Mouse (Mus musculus) spleen, postnatal 4 days (tissue): Measurements from ENCODE around the gene Rock2.
"Not testable (repeated sequence)": the region's sequence is repeated elsewhere in the genome, so short reads cannot be mapped to it uniquely, and the experiment has no call there.

Source experiments
- DNase-seq, 2 experiments: peaks; one replicate each; pipeline ENCODE4 v3.0.0; 2022; ENCODE audit warnings: low spot score in 2 of 2

The Rock2 gene

DNA sequence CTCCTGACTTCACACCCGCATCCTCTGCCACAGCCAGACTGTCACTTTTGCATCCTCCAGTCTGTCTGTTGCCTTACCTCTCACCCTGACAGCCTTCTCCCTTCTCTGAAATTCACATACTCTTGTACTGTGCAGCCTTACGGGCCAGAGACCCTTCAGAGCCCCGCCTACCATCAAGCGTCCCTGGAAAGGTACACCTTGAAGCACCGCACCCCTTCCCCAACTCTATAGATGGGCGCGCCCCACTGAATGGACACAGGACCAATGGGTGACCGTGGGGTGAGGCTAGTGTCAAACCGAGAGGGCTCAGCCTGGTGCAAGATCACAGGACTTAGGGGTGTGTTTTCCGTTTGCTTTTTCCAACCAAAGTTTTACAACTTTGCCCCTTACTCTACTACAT is 104.5 kb downstream of the Rock2 start:
- DNase-seq: no peak

DNA sequence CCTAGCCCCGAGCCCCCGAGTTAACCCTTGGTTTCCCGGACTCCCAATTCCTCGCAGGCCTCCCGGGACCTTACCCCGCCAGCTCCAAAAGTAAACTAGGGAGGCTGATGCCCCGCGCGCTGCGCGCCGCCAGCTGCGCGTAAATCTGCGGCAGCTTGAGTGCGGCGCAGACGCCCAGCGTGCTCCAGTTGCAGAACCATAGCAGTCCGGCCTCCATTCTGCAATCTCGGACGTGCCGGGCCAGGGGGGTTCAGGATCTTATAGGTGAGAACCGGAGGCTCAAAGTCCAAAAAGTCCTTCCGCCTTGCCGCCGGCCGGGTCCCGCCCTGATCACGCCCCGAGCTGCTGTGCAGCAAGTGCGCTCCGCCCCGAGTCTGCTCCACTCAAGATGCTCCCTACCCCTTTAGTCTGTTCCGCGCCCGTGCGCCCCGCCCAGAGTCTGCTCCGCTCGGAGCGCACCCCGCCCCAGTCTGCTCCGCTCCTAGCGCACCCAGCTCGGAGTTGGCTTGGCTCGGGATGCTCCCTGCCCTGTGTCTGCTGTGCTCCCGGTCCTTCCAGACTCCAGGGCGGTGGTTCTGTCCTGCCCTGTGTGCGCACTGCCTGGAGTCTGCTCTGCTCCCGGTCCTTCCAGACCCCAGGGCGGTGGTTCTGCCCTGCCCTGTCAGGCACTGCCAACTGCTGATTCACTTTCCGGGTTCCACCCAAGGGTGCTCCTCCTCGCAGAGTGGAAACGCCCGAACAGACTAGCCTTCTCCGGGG is 105.2 kb downstream of the Rock2 start, which contains the start of gene Pqlc3:
TSS of gene Pqlc3 (minus strand) at position 670 of the 759 bp plus-strand sequence.
- peak; percentile 92 to 95 for DNase-seq

DNA sequence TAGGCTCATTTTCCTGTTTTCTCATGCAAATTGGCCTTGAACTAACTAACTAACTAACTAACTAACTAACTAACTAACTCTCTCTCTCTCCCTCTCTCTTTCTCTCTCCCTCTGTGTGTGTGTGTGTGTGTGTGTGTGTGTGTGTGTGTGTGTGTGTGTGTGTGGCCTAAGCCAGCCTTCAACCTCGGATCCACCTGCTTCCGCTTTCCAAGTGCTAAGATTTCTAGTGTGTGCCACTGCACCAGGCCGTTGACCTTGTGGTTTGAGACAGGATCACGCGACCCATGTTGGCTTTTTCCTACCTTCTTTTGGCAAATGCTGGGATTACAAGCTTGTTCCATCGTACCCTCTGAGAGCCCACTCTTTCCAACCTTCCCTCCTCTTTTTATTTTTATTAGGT is 105.9 kb downstream of the Rock2 start:
- DNase-seq: no peak

DNA sequence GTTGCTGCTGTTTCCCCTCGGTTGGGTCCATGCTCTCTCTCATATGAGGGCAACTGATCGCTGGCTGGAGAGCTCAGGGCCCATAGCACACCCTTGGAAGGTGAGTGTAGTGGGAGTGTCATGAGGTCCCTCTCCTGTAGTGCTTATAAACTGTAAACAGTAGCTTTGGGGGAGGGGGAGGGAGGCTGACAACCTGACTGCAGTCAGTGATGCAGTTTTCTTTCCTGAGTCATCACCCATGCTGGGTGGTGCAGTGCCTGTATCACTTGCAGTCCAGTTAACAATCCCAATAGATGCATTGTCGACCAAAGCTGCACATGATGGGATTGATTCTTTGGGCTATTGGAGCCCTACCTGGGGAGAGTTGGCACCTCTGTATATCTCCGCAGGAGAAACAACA is 106.5 kb downstream of the Rock2 start:
- DNase-seq: no peak

DNA sequence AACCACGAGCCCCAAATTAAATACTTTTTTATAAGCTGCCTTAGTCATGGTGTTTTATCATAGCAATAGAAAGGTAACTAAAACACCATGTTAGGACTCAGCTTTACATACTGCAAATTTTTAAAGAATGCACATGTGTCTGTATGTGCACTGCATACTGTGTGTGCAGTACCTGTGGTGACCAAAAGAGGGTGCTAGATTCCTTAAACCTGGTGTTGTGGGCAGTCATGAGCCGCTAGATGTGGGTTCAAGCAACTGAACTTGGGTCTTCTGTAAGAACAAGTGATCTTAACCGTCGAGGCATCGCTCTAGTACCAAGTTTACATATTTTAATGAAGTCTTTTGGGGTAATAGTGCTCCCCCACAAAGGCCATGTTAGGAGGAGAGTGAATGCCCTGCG is 114.8 kb downstream of the Rock2 start:
- no peak for DNase-seq

DNA sequence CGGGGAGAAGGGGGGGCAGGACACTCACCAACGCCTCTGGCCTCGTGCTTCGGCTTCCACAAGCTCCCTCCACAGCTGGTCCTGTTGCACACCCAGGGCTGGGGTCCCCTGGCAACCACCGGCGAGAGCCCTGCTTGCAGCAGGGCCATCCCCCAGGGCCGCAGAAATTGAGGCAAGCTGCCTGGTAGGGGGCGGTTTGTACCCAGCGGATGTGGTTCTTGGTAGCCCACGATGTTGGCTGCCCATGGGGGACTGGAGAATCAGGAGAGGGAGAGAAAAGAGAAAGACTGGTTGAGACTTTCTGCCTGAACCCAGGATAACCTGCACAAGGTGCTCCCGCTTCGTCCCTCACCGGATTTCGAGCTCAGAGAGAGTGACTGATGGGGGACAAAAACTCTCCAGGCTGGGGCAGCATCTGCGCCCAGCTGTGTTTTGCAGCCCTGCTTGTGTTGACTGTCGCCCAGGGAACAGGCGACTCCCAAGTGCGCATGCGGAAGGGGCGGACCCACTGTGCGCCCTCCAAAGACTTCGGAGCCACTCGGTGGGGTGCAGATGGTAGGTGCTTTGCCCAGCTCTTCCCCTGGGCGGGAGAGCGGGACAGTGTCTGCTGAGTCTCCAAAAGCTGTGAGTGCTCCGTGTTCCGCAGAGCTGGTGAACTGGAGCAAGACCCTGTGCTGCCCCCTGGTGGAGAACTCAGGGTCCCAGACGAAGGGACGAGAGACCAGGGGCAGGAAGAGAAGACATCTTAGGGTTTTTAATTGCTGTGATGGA is 116.6 kb downstream of the Rock2 start, which contains the start of gene 2410004P03Rik:
TSS of gene 2410004P03Rik (minus strand) at position 628 of the 771 bp plus-strand sequence.
- DNase-seq: peak; percentile 80 to 93

DNA sequence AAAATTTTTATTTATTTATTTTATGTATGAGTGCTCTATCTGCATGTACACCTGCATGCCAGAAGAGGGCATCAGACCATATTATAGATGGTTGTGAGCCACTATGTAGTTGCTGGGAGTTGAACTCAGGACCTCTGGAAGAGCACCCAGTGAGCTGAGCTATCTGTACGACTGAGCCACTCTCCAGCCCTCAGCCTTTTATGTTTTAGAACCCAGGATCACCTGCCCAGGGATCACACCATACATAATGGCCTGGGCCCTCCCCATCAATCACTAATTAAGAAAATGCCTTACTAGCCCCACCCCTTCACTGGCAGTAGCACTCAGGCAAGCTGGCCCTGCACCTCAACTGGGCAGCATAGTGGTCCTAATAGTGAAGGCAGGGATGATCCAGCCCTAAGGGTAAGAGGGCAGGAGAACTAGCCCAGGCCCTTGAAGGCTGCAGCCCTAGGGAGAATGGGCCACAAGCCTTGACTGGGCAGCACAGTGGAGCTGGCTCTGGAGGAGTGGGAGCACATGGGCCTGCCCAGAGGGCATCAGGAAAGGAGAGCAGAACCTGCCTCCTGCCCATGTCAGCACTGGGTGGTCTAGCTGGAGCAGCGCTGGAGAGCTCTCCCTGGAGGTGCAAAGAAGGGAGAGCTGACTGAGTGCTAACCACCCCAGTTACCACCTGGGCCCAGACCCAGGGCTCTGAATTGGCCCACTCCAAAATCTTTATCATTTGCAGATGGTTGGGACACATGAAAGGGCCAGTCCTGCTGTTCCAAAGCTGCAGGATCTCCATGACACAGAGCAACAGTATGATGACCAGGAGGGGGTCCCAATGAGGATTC is 117.6 kb downstream of the Rock2 start:
- no peak for DNase-seq

DNA sequence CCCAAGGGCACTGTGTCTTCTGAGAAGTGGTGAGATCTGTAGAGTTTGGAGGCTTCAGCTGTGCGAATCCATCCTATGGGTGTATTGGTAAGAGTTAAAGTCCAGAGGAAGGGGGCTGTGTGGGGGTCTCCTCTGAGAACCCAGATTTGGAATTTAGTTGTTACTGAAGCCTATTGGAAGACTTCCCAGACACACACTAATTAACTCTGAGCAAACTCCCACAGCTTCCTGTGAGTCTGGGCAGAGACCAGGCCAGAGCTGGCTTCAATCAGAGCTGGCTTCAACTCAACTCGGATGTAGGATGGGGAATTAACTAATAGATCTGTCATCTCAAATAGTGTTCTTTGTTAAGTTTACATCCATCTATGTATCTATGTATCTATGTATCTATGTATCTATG is 121.0 kb downstream of the Rock2 start:
- DNase-seq: no peak

DNA sequence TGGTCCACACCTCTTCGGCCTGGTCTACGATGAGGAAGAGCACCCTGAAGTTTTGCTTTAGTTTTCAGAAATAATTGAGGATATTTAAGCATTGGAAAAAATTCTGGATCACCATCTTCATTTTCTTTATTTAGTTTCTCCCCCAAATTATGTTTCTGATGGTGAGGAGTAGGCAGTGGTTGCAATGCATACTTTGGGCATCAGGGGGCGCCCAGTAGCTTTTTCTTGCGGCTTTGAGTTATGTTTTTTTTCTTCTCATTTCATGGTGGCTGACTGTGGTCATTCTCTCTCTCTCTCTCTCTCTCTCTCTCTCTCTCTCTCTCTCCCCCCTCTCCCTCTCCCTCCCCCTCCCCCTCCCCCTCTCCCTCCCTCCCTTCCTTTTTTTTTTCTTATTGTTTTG is 123.8 kb downstream of the Rock2 start:
- peak; percentile 42 to 85 for DNase-seq

DNA sequence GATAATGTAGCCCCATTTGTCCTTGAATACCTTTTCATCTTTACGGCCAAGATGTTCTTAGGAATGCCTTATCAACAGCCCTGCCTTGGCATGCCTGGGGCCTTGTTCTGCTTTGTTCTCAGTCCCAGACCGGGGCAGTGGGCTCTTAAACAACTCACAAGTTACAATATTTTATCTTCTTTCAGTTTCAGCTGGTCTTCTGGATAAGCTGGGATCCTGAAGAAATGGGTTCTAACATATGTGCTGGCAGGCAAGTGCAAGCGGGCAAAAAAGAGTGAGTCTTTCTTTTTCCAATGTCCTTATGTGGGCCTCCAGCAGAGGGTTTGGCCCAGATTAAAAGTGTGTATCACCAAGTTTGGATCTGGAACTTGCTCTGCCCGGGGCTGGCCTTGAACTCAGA is 126.4 kb downstream of the Rock2 start:
- not testable (repeated sequence) for DNase-seq

DNA sequence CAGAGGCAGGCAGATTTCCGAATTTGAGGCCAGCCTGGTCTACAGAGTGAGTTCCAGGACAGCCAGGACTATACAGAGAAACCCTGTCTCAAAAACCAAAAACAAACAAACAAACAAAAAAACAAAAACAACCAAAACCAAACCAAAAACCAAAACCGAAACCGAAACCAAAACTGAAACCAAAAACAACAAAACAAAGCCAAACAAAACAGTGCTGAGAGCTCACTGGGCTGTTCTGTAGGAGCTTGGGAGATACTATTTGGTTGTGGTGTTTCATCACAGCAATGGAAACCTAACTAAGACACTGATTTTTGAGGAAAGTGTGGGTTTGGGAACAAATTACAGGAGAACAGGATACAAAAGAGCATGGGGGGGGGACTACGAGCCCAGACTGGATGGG is 127.5 kb downstream of the Rock2 start:
- DNase-seq: no peak

DNA sequence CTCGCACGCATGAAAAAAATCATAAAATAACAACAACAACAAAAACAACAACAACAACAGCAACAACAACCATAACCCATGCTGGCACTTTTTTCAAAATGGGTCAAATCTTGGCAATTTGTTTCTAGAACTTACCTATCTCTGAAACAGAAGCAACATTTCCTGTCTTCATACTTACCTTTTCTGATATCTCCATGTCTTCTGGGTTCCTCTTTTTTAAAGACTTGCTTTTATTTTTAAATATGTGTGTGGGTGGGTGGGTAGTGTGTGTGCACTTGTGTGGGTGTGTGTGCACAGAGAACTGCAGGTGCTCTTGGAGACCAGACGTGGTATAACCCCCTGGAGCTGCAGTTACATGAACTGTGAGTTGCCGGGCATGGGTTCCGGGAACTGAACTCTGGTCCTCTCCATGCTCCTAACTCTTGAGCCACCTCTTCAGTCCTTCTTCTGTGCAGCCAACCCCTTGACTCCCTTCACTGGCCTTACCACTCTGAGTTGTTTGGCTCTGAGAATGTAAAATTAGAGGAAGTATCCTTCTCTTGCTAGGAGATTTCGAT is 129.9 kb downstream of the Rock2 start:
- DNase-seq: no peak

DNA sequence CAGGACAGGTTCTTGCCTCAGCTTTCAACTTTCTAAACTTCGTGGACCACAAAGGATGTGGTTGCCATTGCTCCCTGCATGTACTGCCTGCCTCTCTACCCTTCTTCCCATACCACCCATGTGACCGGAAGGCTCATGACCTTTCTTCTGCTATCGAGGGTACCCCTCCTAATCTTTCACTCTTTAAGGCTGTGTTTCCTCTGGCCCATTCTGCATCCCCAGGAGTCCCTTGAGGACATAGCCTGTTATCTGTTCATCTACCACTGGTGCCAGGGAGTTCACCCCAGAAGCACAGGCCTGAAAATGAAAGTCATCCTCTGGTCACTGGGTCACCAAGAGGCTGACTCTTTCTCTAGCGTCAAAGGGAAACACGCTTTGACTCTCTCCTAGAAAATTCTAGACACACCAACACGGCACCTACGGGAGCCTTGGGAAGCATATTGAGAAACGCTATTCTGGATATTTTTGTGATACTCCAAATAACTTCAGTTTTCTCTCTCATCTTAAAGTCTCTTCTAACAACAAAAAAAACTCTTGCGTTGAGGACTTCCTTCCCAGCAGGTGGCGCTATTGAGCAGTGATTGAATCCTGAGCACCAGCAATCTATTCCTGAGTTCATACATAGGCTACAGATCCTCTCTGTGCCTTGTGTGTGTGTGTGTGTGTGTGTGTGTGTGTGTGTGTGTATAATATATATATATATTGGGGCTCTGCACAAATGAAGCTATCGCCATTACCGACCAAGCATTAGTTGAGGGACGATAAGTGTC is 138.2 kb downstream of the Rock2 start:
- DNase-seq: peak; percentile 62 to 91

DNA sequence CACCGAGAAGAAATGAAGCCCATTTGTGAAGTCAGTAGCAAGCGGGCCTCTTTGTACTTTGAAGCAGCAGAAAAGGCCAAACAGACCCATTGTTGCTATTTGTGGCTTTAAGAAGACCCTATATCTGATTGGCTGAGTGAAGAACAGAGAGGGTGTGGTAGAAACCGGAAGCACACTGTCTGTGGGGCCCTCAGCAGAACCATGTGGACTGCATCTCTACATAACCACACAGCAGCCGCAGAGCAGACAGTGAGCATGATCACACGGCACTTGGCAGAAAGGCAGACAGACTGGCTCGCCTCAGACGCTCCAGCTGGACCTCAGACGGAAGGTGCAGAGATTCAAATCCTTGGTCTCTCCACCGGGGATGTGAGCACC is 138.8 kb downstream of the Rock2 start:
- peak in 1 of 2 experiments; percentile 57 for DNase-seq

DNA sequence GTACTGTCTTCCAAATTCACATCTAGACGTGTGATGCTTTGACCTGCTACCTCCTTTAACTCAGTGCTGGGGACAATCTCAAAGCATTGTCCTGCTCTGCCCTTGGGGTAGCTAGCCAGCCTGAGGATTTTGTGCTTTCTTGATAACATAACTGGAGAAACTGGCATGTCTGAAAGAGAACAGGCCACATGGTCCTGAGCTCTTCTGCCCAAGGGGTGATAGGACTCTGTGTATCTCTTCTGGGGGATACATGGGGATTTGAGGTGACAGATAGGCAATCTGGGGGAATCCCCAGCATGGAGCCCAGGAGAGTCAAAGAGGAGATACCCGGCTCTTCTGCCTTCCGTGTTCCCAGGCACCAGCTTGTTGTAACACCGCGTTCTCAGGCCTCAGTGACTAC is 140.0 kb downstream of the Rock2 start:
- DNase-seq: no peak

DNA sequence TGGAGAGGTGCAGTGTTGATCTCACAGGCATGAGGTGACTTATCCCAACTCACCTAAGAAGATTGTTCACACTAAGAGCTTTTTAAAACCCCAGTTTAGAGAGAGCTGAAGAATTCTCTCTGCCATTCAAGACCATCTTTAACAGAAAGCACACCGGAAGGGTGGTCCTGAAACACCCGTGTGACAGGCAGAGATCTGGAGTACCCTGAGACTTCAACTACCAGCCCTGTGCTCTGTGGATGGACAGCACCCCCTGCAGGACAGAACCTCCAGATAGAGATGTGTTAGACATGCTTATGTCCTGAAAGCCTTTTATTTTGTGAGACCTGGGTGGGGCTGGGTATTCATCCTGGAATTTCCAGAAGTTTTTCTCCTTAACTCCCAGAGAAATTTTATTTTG is 140.4 kb downstream of the Rock2 start:
- peak; percentile 33 to 72 for DNase-seq

DNA sequence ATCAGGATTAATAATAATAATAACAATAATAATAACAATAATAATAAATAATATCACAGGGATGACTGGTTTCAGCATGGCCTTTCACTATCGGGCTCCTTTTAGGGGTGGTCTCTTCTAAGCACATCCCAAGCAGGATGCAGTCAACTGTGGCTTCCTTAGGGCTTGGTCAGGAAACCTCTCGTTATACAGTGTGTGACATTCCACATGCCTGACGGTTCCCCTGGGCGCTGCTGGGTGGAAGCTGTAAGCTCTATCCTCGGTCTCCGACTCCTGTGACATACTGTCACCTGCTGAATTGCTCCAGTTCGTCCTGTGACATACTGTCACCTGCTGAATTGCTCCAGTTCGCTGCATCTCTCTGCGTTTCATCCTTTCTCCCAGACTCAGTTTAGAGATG is 141.8 kb downstream of the Rock2 start:
- no peak for DNase-seq

DNA sequence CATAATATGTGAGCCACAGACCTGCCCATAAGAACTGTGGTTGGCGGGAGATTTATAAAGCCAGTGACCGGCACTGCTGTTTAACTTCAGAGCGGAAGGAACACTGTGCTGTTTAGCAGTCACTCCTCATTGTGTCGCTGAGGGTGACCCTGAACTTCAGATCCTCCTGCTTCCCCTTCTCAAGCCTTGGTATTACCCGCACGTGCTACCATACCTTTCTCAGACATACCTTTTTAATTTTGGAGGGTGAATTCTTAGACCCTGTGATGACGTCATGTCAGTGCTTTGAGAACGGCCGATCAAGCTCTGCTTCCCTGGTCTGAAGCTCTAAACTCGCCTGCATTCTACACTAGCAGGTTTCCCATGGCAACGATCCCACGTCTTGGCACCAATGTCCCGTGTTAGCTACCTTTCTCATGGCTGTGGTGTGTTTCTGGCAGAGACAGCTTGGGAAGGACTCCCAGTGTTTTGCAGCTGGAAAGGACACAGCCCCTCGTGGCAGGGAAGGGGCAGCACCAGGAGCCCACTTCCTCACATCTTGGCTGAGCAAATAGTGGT is 142.4 kb downstream of the Rock2 start:
- no peak for DNase-seq
